Mouse (Mus musculus) CD8-positive naive resting alpha-beta T cell, adult 2 months (primary cell): ENCODE measurements around the gene Wnt7b.

Experiments used
- DNase-seq, 2 experiments: peaks; one replicate each; pipeline ENCODE4 v3.0.0; 2022; ENCODE audit warnings: low read depth in 2 of 2, low spot score in 2 of 2

Gene Wnt7b

GRCm38 (mm10) chr15:85582356-85582910 lies at the start of gene Wnt7b:
Gene Wnt7b (minus strand): TSS chr15:85582473.
- no peak for DNase-seq

- DNase-seq, result no peak
Observed at GRCm38 (mm10) chr15:85631591-85631990, 49.3 kb upstream of the Wnt7b start.

DNA sequence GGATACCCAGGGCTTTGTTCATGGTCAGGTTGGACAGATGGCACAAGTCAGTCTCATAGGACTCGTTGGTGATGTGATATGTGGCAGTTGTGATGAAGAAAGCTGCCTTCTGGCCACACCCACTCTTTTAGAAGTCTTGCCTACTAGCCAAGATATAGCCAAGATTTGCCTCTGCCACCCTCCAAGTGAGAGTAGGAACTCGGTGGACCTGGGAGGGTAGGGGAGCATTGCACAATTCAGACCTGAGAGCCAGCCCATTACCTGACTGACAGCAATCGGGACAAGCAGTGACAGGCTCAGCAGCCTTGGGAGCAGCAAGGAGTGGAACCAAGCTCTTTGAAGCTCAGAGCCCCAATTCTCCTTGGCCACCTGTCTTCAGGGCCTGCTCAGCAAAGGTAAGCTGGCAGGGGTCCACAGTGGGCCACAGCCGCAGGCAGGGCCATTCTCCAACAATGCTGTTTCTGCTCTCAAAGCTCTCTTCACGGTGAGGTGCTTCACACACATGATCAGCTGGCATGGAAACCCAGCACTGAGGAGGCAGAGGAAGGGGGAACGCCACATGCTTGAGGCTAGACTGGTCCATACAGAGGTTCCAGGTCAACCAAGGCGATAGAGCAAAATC lies 47.8 kb upstream of the Wnt7b start:
- no peak for DNase-seq

- DNase-seq, result no peak
Observed at GRCm38 (mm10) chr15:85625666-85626279, 43.5 kb upstream of the Wnt7b start.

DNA sequence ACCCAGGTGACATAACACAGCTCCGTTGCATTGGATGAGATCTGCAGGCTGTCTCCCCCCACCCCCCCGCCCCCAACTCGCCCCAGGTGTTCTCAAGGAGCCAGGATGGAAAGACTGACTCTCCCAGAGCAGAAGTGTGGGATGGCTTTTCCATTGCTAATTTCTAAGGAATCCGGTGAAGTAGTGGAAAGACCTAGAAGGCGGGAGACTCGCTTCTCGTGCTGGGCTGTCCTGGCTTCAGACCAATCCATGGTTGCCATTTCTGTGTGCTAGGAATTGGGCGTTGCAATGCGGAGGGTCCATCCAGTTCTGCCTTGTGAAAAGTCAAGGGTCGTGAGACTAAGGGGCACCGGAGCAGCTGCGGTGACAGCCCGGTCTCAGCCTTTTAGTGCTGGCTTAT lies 39.9 kb upstream of the Wnt7b start:
- DNase-seq, result no peak

GRCm38 (mm10) chr15:85615537-85616100 lies 33.3 kb upstream of the Wnt7b start:
- DNase-seq, result no peak

DNA sequence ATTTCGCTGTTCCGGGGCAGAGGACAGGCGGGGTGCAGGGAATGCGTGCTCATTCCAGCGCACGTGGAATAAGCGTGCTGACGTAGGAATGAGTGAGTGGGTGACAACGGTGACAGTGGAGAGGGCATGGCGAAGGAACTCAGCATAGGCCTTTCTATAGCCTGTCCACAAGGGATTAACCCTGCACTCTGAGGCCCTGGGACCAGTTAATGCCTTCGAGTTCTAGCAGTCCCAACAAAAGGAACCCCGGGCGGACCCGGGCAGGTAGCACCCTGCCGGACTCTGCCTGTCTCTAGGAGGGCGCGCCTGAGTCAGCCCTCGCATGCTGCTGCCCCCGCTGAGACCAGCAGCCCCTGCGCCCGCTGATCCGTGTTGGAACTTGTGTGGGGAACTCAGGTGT lies 32.8 kb upstream of the Wnt7b start:
- DNase-seq, result no peak

GRCm38 (mm10) chr15:85613358-85614266 lies 31.3 kb upstream of the Wnt7b start:
- DNase-seq, result no peak

DNA sequence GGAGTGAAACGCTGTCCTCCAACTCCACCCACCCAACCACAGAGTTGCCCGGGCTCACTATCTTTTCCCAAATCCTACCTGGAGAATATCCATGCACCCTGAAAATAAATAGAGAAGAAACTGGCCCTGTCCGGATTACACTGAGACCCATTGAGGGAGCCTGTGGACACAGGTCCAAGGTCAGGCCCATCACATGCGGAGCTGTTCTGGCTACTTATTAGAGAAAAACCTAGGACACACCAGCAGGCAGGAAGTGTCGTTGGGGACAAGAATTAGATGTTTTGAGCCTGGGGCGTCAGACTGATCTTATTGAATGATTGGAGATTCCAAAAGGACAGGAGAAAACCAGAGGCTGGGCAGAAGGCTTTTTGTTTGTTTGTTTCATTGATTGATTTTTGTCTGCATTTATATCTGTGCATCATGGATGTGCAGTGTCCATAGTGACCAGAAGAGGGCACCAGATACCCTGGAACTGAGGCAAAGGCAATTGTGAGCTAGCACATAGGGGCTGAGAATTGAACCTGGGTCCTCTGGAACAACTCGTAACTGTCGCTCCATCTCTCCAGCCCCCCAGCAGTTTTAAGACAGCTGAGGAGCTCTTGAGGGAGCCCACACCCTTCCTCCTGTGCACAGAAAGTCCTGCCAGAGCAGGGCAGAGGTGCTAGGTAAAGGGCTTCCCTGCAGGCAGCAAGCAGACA lies 30.5 kb upstream of the Wnt7b start:
- peak; percentile 44 to 51 for DNase-seq

DNA sequence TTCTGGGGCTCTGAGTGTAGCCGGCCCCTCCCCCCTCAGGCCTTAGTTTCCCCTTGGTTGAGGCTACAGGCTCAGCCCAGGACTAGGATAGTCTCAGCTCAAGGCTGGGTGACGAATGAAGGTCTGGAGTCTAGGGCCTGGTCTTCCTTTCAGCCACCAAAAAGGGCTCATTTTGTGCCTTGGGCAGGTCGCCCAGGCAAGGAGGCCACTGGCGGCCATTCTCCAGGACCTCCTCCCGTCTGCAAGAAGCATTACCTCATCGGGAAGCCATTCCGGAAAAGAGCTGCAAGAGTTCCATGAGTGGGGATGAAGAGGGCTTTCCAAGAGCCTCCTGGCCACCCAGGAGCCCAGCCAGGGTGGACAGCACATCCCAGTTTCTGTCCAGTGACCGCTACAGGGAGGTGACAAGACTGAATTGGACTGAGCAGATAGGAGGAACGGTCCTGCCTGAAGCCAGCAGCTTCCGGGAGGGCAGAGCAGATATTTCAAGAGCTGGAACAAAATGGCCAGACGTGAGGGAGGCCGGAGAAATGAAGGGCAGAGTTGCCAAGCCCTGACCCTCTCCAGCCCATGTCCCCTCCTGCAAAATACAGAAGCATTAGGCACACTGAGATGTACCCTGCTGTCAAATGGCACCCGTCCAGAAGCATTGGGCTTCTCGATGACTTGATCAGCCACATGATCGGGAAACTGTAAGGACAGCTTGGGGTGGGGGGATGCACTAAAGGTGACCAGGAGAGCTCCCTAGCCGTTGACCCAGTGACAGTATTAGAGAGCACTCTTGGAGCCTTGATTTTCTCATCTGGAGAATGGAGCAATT lies 29.6 kb upstream of the Wnt7b start:
- no peak for DNase-seq

DNA sequence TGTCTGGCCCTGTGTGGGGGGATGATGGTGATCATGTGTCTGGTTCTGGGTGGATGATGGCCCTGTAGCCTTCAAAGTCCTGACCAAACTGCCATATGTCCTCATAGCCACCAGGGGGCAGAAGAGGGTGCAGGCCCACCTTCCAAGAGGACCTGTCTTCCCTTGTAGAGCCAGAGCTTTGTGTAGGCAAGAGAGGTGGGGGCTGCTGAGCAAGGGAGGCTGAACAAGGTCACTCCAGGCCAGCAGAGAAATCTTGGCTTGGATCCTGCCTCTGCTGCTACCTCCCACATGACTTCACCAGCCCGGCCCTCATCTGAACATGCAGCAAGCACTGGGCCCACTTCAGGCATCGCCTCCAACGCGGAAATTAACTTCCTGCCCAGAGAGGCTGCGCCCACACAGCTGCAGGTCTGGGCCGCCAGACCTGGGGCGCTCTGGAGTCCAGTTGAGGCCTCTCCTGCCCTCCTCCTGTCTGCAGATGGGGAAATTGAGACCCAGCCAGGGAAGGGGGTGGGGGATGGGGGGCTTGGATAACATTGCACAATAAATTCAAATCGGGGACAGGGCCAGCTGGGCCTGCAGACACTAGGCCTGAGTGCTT lies 28.4 kb upstream of the Wnt7b start:
- DNase-seq, result peak; percentile 68 to 74

- no peak for DNase-seq
Observed at GRCm38 (mm10) chr15:85610120-85610519, 27.8 kb upstream of the Wnt7b start.

DNA sequence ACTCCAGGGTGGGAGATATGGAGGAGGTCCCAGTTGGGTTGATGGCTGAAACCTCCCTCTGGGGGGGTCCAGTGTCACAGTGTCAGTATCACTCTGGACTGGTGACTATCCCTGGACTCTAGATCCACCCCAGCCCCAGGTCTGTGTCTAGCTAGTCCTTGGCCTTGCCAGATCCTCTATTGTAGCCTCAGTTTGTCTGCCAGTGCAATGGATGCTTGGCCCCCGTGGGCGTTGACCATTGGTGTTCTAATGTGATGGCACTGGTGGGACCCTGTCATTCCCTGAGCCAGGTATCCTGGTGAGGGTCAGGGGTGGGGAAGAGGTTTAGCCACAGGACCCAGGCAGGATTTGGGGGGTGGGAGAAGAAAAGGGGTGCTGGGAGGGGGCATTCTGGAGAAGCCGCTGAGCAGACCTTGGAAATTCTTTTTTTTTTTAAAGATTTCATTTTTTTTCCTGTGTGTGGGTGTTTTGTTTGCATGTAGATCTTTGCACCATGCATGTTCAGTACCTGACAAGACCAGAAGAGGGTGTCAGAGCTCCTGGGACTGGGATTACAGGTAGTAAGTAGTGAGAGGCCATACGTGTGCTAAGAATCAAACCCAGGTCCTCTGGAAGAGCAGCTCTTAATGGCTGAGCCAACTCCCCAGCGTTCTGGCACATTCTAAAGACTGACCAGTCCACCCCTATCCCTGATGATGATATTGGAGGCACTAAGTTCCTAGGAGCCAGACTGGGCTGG lies 27.2 kb upstream of the Wnt7b start:
- DNase-seq, result no peak

DNA sequence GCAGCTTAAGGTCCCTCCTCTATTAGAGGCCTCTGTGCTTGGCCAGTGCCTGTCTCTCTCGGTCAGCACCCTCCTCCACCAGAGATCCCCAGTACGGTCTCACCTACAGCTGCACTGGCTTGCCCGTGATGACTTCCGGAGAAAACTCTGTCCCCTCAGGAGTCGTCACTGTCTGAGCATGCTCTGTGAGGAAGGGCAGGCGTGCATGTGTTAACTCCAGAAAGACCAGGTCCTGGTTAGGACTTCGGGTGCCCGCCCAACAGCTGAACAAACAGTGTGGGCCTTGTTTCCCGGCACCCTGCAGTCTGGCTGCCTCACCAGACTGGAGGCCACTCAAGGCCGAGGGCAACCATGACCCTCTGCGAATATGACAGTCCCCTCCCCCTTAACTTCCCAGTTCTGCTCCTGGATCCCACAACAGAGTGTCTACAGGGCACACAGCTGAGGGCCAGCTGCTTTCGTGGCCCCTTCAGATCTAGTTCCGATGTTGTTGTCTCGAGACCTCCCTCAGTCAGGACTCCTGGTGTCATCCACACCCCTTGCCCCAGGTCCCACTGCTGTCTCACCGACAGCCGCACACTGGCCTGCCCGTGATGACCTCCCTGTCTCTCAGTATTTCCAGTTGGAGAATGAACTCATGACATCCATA lies 23.8 kb upstream of the Wnt7b start:
- DNase-seq, result no peak

- DNase-seq, result no peak
Observed at GRCm38 (mm10) chr15:85604938-85605337, 22.7 kb upstream of the Wnt7b start.

DNA sequence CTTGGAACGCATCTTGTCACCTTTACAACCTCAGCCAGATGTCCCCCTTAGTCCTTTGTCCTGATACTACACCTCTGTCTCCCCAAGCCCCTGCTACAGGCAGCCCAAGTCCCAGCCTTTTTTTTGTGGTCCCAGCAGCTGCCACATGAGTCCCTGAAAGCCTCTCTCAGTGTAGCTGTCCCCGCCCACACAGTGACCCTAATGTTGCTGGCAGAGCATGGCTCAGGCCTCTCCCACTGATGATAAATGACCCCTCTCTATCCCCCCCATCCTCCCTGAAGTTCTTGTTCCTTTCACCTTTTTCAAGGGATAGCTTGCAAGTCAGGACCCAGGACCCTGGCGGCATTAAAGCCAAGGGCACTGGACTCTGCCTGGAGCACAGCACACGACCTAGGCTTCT lies 22.2 kb upstream of the Wnt7b start:
- no peak for DNase-seq

DNA sequence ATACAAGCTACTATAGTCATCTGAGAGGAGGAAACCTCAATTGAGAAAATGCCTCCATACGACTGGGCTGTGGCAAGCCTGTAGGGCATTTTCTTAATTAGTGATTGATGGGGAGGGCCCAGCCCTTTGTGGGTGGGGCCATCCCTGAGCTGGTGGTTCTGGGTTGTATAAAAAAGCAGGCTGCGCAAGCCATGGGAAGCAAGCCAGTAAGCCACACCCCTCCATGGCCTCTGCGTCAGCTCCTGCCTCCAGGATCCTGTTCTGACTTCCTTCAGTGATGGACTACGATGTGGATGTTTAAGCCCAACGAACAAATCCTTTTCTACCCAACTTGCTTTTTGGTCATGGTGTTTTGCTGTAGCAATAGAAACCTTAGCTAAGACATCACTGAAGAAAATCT lies 21.1 kb upstream of the Wnt7b start:
- DNase-seq, result no peak

DNA sequence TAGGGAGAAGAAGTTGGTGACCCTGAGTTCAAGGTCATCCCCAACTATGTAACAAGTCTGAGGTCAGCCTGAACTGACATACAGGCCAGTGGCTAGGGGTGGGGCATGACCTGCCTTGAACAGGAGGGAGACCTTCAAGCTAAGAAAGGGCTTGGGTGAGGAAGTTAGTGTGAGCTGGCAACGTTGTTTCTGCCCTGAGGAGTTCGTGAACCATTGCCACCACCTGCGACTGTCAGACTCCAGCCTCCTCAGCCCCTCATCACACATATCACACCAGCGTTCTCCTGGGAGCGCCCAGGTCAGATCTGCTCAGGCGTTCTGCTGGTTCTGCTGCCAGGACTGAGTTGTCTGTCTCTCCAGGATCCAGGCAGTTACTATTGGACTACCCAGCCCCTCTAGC lies 20.5 kb upstream of the Wnt7b start:
- DNase-seq, result no peak
